Mouse (Mus musculus) CD4-positive naive resting alpha-beta T cell, adult 76 days (primary cell): ENCODE data around the gene Maml1. TPM values are rescaled to one million over a fixed set of nuclear protein-coding genes. Genes with fewer than 3 reads are reported as not detected.

Source experiments
- total RNA-seq: library from RNA; stranded (reverse); gene quantifications from one replicate; pipeline ENCODE4 v1.2.4, GENCODE M21; 2023

The Maml1 gene
- 47.6 TPM for total RNA-seq

DNA sequence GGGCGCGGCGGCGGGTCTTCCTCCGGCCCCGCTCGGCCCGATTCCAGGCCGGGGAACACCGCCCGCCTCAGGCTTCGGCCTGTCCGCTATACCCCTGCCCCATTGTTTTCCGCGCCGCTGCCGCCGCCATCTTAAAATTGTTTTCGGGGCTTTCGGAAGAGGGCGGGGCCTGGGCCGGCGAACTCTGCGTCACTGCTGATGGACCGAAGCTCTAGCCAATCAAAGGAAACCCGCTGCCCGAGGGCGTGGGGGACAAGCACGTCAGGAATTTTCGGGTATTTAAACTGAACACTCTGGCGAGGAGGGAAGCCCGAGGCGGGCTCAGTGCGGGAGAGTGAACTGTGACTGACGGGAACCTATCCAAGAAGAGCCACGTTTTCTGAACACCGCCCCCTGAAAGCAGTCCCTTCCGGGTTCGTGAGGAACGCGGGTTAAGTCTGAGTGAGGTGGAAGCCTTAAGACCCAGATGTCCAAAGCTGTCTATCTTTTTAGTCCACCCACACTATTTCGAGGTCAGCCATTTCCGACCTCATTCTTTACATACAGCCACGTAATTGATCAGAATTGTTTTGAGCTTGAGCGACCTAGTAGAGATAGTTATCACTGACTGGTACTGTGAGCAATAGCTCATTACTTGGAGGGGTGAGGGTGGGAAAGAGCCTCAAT, at the start of gene Maml1:
Gene Maml1 (minus strand): TSS at position 122 of the 666 bp plus-strand sequence.

DNA sequence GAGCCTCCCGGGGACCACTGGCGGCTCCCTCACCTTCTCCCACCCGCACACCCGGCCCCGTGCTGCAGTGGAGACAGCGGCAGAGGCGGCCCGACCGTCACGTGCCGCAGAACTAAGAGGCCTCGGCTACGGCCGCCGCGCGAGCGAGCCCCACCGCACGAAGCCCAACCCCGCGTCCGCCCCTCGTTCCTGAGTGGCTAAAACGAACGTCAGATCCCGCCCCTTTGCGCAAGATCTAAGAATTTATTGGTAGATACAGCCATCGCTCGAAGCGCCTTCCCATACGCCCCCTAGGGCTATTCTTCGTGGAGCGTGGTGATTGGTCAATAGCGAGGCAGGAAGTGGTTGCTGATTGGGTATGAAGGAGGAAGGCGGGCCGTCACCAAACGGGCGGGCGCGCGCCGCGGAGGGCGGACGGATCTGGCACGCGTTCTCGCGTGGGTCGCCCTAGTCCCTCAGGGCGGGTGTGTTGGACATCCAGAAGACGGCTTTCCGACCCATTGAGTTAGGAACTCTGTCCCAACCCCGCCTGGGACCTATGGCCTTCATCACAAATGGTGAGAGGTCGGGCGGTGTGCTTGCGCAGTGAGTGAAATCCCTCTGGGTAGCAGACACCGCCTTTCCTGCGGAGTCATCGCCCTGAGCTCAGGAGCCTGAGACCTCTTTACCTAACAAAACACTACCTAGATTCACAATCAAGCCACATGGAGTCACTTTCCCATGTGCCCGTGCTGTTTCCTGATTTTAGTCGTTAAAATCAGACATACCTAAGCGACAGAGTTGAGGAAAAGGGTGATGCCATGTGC, 33.6 kb upstream of the Maml1 start, which contains the start of gene Canx:
Gene Canx (minus strand): TSS at position 178 of the 806 bp plus-strand sequence.

DNA sequence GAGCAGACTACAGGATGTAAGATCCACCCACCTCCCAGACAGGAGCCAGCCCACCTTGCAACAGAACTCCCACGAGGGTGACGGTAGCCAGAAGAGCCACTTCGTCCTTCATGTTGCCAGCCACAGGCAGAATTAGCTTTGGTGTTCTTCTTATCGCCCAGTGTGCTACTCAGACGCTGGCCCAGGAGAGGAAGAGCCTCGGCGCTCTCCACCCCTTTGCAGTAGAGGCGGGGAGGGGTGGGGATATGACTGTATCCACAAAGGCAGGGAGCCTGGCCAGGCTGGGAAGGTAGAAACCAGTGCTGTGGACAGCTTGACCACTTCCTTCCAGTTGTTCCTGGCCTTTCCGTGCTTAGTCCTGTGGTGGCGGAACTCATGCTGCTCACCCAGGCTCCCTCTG, 53.8 kb downstream of the Maml1 start, which contains the start of gene Ltc4s:
Gene Ltc4s (minus strand): TSS at position 293 of the 400 bp plus-strand sequence.

DNA sequence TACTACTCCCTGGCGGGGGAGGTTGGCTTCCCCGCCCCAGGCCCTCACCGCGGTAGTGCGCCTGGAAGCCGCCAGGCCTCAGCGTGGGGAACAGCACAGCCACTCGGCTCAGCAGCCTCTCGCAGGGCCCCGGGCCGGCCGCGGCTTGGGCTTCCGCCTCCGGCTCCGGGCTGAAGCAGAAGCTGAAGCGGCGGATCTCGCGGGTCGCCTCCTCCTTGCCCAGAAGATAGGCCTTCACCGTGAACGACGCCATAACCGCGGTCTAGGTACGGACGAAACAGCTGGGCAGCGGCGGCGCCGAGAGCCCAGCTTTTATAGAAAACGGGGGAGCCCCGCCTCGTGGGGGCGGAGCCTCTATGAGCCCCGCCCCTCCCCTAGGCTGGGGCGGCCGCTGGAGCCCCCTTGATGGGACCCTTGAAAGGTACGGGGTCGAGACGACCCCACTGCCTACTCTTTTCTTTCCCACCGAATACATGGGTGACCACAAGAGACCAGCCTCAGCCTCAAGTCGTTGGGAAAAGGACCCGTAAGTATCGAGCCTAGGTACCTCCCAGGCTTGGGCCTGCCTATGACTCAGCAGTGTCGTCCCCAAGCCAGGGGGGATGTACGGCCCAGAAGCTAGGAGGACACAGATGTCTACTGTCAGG, 81.5 kb downstream of the Maml1 start, which contains the start of the genes Sqstm1 and Mgat4b:
Gene Sqstm1 (minus strand): TSS at position 323 of the 647 bp plus-strand sequence.
Gene Mgat4b (plus strand): TSS at position 386 of the 647 bp plus-strand sequence.

Other genes starting within 250 kb of the Maml1 start
- 60.3 TPM for gene Tbc1d9b, start 160.9 kb downstream of the Maml1 start, total RNA-seq
- gene Mrnip, start 117.9 kb downstream of the Maml1 start, total RNA-seq = 2.8 TPM
- gene Sqstm1, start 81.5 kb downstream of the Maml1 start, total RNA-seq = 461 TPM
- gene Mgat4b, start 81.4 kb downstream of the Maml1 start, total RNA-seq = 4.7 TPM
- 1.4 TPM for gene Ltc4s, start 53.7 kb downstream of the Maml1 start, total RNA-seq
- gene Canx, start 33.4 kb upstream of the Maml1 start, total RNA-seq = 141 TPM
- not detected for gene Cby3, start 62.2 kb upstream of the Maml1 start, total RNA-seq
- gene Hnrnph1, start 84.7 kb upstream of the Maml1 start, total RNA-seq = 1,221 TPM
- gene Rufy1, start 138.8 kb upstream of the Maml1 start, total RNA-seq = 17.7 TPM